Mouse (Mus musculus) bone marrow, adult 2 months (tissue): ENCODE data around the gene Aebp1. TPM values are rescaled to one million over a fixed set of nuclear protein-coding genes. Genes with fewer than 3 reads are reported as not detected.

ENCODE experiments used
- H3K27ac ChIP-seq: fragments of 200-500 bp; 2 replicates; pipeline ENCODE4 v1.5.1; 2012; ENCODE audit warnings: low read depth, mild to moderate bottlenecking, control low read depth, inconsistent platforms, low read length; ENCODE audit not compliant: control insufficient read depth, poor library complexity, insufficient read depth
- H3K4me1 ChIP-seq: fragments of 200-500 bp; 2 replicates; pipeline ENCODE4 v1.6.1; 2011; ENCODE audit warnings: low read length; ENCODE audit not compliant: control insufficient read depth, insufficient read depth
- H3K4me3 ChIP-seq: fragments of 200-500 bp; replicated peaks from 2 replicates; pipeline ENCODE3; 2011; ENCODE audit warnings: mild to moderate bottlenecking, low read depth, low read length, control low read depth; ENCODE audit not compliant: control insufficient read depth
- CTCF ChIP-seq: fragments of 200-500 bp; IDR thresholded peaks from 2 replicates; pipeline ENCODE4 v1.5.1; 2011; ENCODE audit warnings: low read length, control low read depth; ENCODE audit not compliant: control insufficient read depth, insufficient read depth
- POLR2A ChIP-seq: fragments of 200-500 bp; IDR thresholded peaks from 2 replicates; pipeline ENCODE4 v1.6.1; 2011; ENCODE audit warnings: low read depth, mild to moderate bottlenecking, control low read depth, low read length, borderline replicate concordance; ENCODE audit not compliant: control insufficient read depth
- WGBS: fragments of 180-500 bp; shearing (Covaris S2); methylation state at CpG from one replicate; pipeline ENCODE4 v1.1.7; 2018; 5-methylcytosine and 5-hydroxymethylcytosine counted together
- polyA plus RNA-seq: library from polyadenylated mRNA; stranded (reverse); fragments of >200 nt; gene quantifications from 2 replicates; pipeline ENCODE4 v1.2.4, GENCODE M21; 2011; ENCODE audit warnings: low replicate concordance; ENCODE audit not compliant: missing spikeins, insufficient read depth, insufficient read length

Gene Aebp1
- polyA plus RNA-seq, 1 experiment: 2.3 TPM

DNA sequence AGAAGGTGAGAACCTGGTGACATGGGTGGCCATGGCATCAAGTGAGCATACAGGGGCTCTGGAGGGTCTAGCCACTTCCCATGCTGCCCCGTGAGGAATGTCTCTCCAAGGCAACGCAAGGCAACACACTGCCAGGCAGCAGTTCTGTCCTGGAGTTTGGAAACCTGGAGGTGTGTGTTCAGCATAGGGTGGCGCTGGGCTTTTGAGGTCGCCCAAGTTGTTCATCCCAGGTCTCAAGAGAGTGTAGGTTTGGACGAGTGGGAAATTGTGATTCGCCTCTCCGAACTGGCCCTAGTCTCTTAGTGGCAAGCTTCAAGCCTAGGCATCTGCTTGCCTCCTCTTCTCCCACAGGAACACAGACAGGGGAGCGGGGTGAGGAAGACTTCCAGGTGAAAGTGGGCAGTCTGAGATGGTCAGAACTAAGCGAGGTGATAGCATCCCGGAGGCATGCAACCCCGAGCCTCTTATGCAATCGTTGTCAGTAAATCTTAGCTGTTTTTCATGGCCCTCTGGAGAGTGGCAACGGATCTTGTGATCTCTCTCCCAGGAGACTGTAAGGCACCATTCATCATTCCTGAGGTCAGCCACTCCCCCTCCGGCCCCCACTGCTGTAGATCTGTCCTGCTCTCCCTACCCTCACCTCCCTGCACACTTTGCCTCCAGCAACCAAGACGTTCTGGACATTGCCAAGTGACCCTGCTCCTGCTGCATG, 803 bp downstream of the Aebp1 start:
- no peak overlapping the region for H3K27ac ChIP-seq
- no peaks in the 10 kb centered on the region for H3K4me1 ChIP-seq
- WGBS: 35% methylated on average over 15 of the region's 15 CpGs
- H3K4me3 ChIP-seq: no peak overlapping the region
- no peak for TF ChIP-seq CTCF
- no peak for TF ChIP-seq POLR2A

- Histone ChIP-seq H3K4me1 (no peaks in the 10 kb centered on the region), H3K4me3 (no peak overlapping the region), H3K27ac (no peak overlapping the region)
- 85% methylated on average over 2 of the region's 2 CpGs for WGBS
- TF ChIP-seq POLR2A (no peak), CTCF (no peak)
These were observed 5.4 kb downstream of the Aebp1 start for GRCm38 (mm10) chr11:5867196-5867595.

DNA sequence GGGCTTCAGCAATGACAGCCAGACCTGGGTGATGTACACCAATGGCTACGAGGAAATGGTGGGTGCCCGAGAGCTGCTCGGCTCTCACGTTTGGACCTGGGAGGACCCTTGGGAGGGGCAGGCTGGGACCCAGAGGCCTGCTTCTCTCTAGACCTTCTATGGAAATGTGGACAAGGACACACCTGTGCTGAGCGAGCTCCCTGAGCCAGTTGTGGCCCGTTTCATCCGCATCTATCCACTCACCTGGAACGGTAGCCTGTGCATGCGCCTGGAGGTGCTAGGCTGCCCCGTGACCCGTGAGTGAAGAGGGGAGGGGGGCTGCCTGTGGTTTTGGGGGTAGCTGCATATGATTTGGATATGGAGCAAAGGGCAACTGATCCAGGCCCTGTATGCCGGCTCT, 6.6 kb downstream of the Aebp1 start:
- Histone ChIP-seq H3K4me1 (no peaks in the 10 kb centered on the region), H3K4me3 (no peak overlapping the region), H3K27ac (no peak overlapping the region)
- no peak for TF ChIP-seq POLR2A
- TF ChIP-seq CTCF: no peak
- 87% methylated on average over 12 of the region's 12 CpGs for WGBS

DNA sequence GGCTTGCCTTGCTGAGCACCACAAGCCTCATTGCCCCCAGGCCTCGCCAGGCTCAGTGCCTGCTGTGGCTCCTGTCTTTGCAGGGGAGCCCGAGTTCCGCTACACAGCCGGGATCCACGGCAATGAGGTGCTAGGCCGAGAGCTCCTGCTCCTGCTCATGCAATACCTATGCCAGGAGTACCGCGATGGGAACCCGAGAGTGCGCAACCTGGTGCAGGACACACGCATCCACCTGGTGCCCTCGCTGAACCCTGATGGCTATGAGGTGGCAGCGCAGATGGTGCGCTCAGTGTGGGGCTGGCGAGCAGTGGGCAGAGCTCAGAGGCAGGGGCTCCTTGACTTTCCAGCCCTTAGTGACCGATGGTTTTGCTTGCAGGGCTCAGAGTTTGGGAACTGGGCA, 7.6 kb downstream of the Aebp1 start:
- no peak overlapping the region for H3K27ac ChIP-seq
- H3K4me3 ChIP-seq: no peak overlapping the region
- no peaks in the 10 kb centered on the region for H3K4me1 ChIP-seq
- WGBS: 90% methylated on average over 16 of the region's 16 CpGs
- TF ChIP-seq CTCF (no peak), POLR2A (no peak)

GRCm38 (mm10) chr11:5870069-5870468, 8.3 kb downstream of the Aebp1 start:
- H3K27ac ChIP-seq: no peak overlapping the region
- TF ChIP-seq POLR2A: no peak
- no peak for TF ChIP-seq CTCF
- H3K4me1 ChIP-seq: no peaks in the 10 kb centered on the region
- no peak overlapping the region for H3K4me3 ChIP-seq
- 93% methylated on average over 16 of the region's 16 CpGs for WGBS

GRCm38 (mm10) chr11:5872707-5873106, 11.0 kb downstream of the Aebp1 start:
- Histone ChIP-seq H3K4me1 (no peaks in the 10 kb centered on the region), H3K4me3 (no peak overlapping the region), H3K27ac (no peak overlapping the region)
- no peak for TF ChIP-seq POLR2A
- TF ChIP-seq CTCF: no peak
- WGBS: 91% methylated on average over 11 of the region's 11 CpGs

- Histone ChIP-seq H3K27ac (no peak overlapping the region), H3K4me1 (no peaks in the 10 kb centered on the region), H3K4me3 (no peak overlapping the region)
- TF ChIP-seq POLR2A: no peak
- no peak for TF ChIP-seq CTCF
- 93% methylated on average over 9 of the region's 9 CpGs for WGBS
These were observed 11.4 kb downstream of the Aebp1 start for GRCm38 (mm10) chr11:5873192-5873591.

DNA sequence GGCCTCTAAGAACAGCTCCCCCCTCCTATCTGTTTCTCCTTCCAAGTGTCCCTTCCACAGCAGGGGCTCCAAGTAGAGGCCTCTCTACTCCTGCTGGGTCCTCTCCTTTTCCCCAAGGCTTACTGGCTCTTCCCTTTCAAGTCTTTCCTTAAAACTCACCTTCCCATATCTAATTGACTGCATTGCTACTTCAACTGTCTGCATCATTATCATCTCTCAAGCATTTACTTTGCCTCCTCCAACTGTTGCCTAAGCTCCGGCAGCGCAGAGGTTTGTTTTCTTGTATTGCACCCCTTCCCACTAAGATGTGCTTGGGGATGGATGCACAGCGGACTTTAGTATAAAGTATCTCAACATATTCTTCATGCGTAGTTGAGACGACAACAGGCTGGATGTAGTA, 15.7 kb downstream of the Aebp1 start:
- TF ChIP-seq CTCF (no peak), POLR2A (no peak)
- no peak overlapping the region for H3K27ac ChIP-seq
- WGBS: 2% methylated on average over 5 of the region's 5 CpGs
- H3K4me1 ChIP-seq: peaks cover 1% of the 10 kb centered on the region; the same call in 1 of the 2 replicates
- peak overlapping the region; percentile 66 for H3K4me3 ChIP-seq
